Mouse (Mus musculus): Measurements from ENCODE around the gene 2010300C02Rik. TPM values are rescaled to one million over a fixed set of nuclear protein-coding genes. Genes with fewer than 3 reads are reported as not detected.

Gene 2010300C02Rik
- polyA plus RNA-seq, 1 experiment from 2014 or later = 0.75 TPM

DNA sequence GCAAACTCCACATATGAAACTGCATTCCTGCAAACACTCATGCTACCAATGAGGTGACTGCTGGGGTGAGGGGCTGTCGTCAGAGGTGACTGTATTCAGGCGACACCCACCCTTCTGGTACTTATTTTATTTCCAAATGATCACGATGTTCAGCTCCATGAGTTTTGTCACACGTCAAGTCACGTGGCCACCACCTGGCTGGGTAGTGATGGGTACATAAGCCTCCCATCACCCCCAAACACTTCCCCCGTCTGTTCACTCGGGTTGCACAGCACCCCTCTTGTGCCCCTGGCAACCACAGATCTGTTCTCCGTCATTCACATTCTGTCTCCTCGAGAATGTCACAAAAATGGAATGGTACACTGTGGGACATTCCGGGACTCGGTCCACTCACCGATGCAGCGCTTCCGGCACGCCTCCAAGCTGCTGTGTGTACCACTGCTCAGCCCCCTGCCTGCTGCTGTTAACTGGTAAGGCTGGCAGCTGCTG lies 32.9 kb downstream of the 2010300C02Rik start:
- H3K4me2 ChIP-seq (replicated peaks) = no peak overlapping the region
- H3K36me3 ChIP-seq = no peaks in the 10 kb centered on the region
- no peak overlapping the region for H3K27ac ChIP-seq (replicated peaks)
- no peak overlapping the region for H3K9ac ChIP-seq (replicated peaks)
- no peaks in the 10 kb centered on the region for H3K9me3 ChIP-seq
- H3K4me3 ChIP-seq = no peak overlapping the region
- H3K4me1 ChIP-seq = peaks cover 5% of the 10 kb centered on the region; the same call in 1 of the 2 replicates
- ATAC-seq (ENCODE audit: low FRiP score, low read depth) = no peak
- H3K27me3 ChIP-seq = no peaks in the 10 kb centered on the region
- WGBS = 86% methylated on average over 15 of the region's 15 CpGs

DNA sequence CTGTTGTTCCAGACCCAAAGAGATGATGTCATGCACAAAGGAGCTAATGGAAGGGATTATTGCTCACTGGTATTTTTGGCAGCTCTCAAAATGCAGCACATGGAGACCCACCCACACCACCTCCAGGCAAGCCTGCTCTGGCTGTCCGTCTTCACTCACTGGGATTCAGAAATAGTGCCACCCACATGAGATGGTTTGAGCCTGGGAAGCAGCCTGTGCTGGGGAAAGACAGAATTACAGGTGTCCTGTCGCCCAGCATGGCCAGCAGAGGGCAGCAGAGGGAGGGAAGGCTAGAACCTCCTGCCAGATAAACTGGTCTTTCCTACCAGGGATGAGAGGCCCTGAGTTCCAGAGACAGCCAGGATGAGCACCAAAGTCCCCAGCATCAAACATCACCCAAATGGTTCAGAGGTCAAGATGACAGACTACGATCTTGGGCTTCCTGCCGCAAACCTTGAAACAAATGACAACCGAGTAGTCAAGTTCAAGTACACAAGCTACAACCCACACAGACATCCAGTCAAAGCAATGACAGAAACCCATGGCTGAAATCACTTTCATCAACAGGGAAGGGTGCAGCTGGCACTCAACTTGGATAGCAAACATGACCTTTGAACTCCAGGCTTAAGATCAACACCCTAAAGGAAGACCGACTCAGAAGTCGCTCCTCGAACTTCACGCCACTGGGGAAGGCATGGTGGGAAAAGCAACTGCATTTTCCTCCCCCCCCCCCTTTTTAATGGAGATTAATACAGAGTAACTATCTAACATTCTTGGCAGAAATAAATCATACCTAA lies 41.4 kb downstream of the 2010300C02Rik start:
- H3K4me2 ChIP-seq (replicated peaks) = no peak overlapping the region
- H3K27ac ChIP-seq (replicated peaks) = no peak overlapping the region
- H3K27me3 ChIP-seq = no peaks in the 10 kb centered on the region
- H3K9ac ChIP-seq (replicated peaks) = no peak overlapping the region
- WGBS = 67% methylated on average over 9 of the region's 9 CpGs
- H3K4me1 ChIP-seq = no peaks in the 10 kb centered on the region
- no peak overlapping the region for H3K4me3 ChIP-seq
- H3K36me3 ChIP-seq = no peaks in the 10 kb centered on the region
- H3K9me3 ChIP-seq = no peaks in the 10 kb centered on the region
- ATAC-seq (ENCODE audit: low FRiP score, low read depth) = no peak

DNA sequence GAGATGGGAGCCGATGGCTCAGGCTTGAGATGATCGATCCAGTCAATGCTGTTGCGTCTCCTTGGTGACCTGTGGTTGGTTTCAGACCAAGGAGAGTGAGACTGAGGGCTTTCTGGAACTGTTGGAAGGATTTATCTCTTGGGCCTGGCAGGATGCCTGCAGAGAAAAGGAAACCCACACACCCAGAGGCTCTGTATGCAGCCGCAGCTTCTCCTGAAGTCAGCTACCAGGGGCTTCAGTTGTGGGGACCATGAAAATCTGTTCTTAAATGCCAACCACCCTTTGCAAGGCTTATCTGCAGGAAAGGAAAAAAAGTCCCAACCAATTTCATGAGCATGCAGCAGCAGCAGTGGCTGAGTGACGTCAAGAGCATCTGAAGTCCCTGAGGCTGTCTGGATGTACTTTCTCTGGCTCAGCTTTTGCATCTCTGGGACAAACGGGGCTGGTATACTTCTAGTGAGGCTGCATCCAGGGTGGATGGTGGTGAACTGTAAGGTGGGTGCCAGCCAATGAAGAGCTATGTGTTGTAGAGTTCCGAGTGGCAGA lies 42.8 kb downstream of the 2010300C02Rik start:
- H3K4me1 ChIP-seq = no peaks in the 10 kb centered on the region
- WGBS = 85% methylated on average over 7 of the region's 7 CpGs
- no peaks in the 10 kb centered on the region for H3K36me3 ChIP-seq
- H3K9ac ChIP-seq (replicated peaks) = no peak overlapping the region
- H3K4me2 ChIP-seq (replicated peaks) = no peak overlapping the region
- ATAC-seq (ENCODE audit: low FRiP score, low read depth) = no peak
- no peaks in the 10 kb centered on the region for H3K9me3 ChIP-seq
- no peaks in the 10 kb centered on the region for H3K27me3 ChIP-seq
- H3K27ac ChIP-seq (replicated peaks) = no peak overlapping the region
- no peak overlapping the region for H3K4me3 ChIP-seq

DNA sequence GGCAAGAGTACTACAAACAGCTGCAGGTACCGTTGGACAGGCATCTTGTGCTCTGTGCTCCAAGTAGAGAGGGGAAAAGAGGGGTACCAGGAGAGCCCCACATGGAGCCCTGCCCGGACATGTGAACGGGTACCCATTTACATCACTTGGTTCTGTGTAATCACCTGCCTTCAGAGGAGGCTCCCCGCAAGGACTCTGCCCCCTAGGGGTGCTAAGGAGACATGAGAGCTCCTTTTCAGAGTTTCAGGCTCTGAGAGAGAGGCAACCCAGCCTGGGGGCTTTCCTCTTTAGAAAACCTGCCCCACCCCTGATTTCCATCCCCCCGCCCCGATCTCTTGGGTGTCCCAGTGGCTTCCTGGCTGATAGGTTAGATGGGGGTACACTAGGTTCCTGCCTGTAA lies 44.4 kb downstream of the 2010300C02Rik start:
- no peaks in the 10 kb centered on the region for H3K36me3 ChIP-seq
- H3K4me3 ChIP-seq = no peak overlapping the region
- H3K4me2 ChIP-seq (replicated peaks) = no peak overlapping the region
- H3K27me3 ChIP-seq = no peaks in the 10 kb centered on the region
- H3K9ac ChIP-seq (replicated peaks) = no peak overlapping the region
- H3K27ac ChIP-seq (replicated peaks) = no peak overlapping the region
- H3K9me3 ChIP-seq = no peaks in the 10 kb centered on the region
- no peaks in the 10 kb centered on the region for H3K4me1 ChIP-seq
- 59% methylated on average over 6 of the region's 6 CpGs for WGBS
- ATAC-seq (ENCODE audit: low FRiP score, low read depth) = no peak

DNA sequence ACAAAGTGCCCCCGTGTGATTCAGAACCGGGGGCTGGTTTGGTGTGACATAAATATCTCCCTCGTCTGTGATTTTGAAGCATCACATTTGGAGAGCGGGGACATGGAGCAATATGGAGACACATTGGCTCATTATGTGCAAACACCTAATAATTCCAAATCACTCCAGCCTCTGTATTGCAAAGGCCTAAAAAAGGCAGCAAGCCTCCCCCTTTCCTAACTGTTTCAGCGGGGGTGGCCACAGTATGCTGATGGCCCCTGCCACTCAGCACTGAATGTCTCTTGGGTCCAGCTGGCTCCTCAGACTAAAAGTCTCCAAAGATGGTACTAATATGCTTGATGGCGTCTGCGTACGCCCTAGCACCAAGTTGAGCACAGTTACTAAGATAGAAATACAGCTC lies 45.6 kb downstream of the 2010300C02Rik start:
- WGBS = 92% methylated on average over 8 of the region's 8 CpGs
- no peak for ATAC-seq (ENCODE audit: low FRiP score, low read depth)
- Histone ChIP-seq H3K9me3 (no peaks in the 10 kb centered on the region), H3K4me3 (no peak overlapping the region), H3K36me3 (no peaks in the 10 kb centered on the region), H3K9ac (replicated peaks) (no peak overlapping the region), H3K4me2 (replicated peaks) (no peak overlapping the region), H3K27ac (replicated peaks) (no peak overlapping the region), H3K4me1 (no peaks in the 10 kb centered on the region), H3K27me3 (no peaks in the 10 kb centered on the region)

DNA sequence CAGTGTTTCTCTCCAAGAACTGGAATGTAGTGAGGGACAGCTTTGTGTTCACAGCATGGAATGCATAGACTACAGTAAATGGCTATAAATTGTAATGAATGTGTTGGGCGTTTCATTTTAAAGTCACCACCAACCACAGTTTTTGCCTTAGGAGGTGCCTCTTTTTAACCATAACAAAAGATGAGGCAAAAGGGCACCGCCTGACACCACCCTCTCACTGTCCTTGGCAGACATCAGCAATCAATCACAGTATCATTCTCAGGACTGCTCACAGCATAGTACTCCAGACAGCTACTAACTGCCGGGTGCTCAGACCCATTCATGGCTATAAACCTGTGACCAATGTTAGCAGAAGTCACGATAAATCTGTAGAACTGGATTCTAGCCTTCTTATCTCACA lies 48.6 kb downstream of the 2010300C02Rik start:
- Histone ChIP-seq H3K27ac (replicated peaks) (no peak overlapping the region), H3K9ac (replicated peaks) (no peak overlapping the region), H3K4me1 (no peaks in the 10 kb centered on the region), H3K9me3 (no peaks in the 10 kb centered on the region), H3K4me2 (replicated peaks) (no peak overlapping the region), H3K36me3 (no peaks in the 10 kb centered on the region), H3K4me3 (no peak overlapping the region), H3K27me3 (no peaks in the 10 kb centered on the region)
- WGBS = 74% methylated on average over 4 of the region's 4 CpGs
- no peak for ATAC-seq (ENCODE audit: low FRiP score, low read depth)

DNA sequence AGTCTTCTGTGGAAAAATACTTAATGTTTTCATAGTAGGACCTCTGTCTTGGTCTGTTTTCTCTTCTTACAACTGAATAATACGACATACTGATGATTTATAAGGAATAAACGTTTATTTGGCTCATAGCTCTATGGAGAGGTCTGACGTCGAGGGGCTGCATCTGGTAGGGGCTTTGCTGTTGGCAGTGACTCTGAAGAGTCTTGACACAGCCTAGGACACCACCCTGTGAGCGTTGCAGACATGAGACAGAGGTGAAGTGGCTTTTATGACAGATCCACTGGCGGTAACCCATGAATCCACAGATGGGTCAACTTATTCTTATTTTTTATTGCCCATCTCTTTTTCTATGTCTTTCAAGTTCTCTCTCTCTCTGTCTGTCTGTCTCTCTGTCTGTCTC lies 52.5 kb downstream of the 2010300C02Rik start:
- no peak for ATAC-seq (ENCODE audit: low FRiP score, low read depth)
- H3K4me1 ChIP-seq = no peaks in the 10 kb centered on the region
- no peaks in the 10 kb centered on the region for H3K9me3 ChIP-seq
- H3K27ac ChIP-seq (replicated peaks) = no peak overlapping the region
- WGBS = 91% methylated on average over 6 of the region's 6 CpGs
- H3K4me3 ChIP-seq = no peak overlapping the region
- H3K4me2 ChIP-seq (replicated peaks) = no peak overlapping the region
- H3K9ac ChIP-seq (replicated peaks) = no peak overlapping the region
- H3K27me3 ChIP-seq = no peaks in the 10 kb centered on the region
- H3K36me3 ChIP-seq = no peaks in the 10 kb centered on the region

DNA sequence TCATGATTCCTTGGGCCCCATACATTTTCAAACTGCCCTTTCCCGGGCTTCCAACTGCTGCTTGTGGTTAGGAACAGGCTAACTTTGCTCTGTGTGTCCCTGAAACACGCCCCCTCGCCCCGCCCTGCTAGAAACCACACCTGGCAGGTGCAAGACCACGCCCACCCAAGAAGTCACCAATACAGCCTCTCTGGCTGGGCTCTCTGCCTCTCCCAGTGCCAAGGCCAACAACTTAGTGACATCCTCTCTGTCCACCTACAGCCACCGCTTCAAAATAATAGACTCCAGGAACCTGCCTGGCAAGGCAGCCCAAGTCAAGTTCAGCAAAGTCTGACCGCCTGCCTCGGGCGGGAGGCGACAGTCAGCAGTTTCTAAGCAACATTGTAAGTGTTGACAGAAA lies 53.3 kb downstream of the 2010300C02Rik start:
- H3K36me3 ChIP-seq = no peaks in the 10 kb centered on the region
- no peak overlapping the region for H3K9ac ChIP-seq (replicated peaks)
- 57% methylated on average over 10 of the region's 10 CpGs for WGBS
- H3K4me1 ChIP-seq = no peaks in the 10 kb centered on the region
- no peak for ATAC-seq (ENCODE audit: low FRiP score, low read depth)
- H3K4me3 ChIP-seq = no peak overlapping the region
- no peak overlapping the region for H3K4me2 ChIP-seq (replicated peaks)
- H3K27ac ChIP-seq (replicated peaks) = no peak overlapping the region
- H3K27me3 ChIP-seq = no peaks in the 10 kb centered on the region
- no peaks in the 10 kb centered on the region for H3K9me3 ChIP-seq

DNA sequence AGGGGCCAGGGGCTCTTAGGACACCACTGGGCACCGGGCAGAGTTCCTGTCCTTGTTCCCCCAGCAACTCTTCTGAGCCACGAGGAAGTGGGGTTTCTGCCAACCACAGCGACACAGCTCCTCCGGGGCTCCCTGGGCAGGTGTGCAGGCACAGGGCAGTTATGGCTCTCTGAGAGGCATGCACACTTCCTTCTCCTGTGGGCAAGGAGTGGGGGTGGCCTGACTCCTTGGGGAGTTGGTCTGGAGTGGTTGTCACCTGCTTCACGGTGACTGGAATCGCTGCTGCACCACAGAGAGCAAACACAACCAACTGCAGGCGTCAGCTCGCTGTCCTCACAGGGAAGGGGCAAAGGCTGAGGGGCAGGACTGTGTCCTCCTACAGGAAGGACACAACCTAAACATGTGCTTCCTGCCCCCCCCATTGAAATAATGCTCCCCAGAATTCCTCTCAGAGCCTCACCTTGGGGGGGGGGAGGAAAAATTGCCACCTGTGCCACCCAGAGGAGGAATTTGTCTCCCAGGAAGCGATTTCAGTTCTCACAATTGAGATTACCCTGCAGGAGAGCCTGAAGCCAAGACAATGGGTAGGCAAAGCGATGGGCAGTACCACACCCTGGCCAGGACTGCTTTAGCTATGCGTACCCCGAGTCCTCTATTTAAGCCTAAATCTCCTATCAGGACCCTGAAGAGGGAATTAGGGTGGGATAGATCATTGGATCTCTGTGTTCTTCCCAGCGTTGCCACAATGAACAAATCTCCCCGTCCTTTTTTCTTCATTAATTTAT lies 54.2 kb downstream of the 2010300C02Rik start:
- no peak overlapping the region for H3K27ac ChIP-seq (replicated peaks)
- no peaks in the 10 kb centered on the region for H3K27me3 ChIP-seq
- no peaks in the 10 kb centered on the region for H3K9me3 ChIP-seq
- ATAC-seq (ENCODE audit: low FRiP score, low read depth) = no peak
- H3K4me3 ChIP-seq = no peak overlapping the region
- H3K4me2 ChIP-seq (replicated peaks) = no peak overlapping the region
- H3K4me1 ChIP-seq = no peaks in the 10 kb centered on the region
- 52% methylated on average over 14 of the region's 14 CpGs for WGBS
- no peaks in the 10 kb centered on the region for H3K36me3 ChIP-seq
- no peak overlapping the region for H3K9ac ChIP-seq (replicated peaks)

DNA sequence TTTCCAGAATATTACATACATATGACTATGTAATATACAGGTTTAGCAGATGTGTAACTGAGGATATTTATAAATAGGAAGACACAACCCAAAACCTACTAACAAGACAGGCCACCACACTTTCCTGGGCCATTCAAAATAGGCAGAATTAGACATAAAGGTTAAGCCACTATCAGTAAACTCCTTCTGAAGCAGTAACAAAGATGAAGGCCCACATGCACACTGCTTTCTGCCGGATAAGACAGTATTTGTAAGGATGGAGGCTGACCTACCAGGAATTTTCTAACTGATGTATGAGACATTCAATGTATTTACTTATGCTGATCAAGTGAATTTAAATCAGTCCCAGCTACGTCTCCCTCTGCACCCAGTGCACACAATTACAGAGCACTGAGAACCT lies 55.4 kb downstream of the 2010300C02Rik start:
- no peak overlapping the region for H3K4me2 ChIP-seq (replicated peaks)
- no peaks in the 10 kb centered on the region for H3K27me3 ChIP-seq
- no peaks in the 10 kb centered on the region for H3K36me3 ChIP-seq
- no peak overlapping the region for H3K27ac ChIP-seq (replicated peaks)
- WGBS = 58% methylated on average over 2 of the region's 2 CpGs
- H3K9ac ChIP-seq (replicated peaks) = no peak overlapping the region
- no peaks in the 10 kb centered on the region for H3K9me3 ChIP-seq
- no peaks in the 10 kb centered on the region for H3K4me1 ChIP-seq
- ATAC-seq (ENCODE audit: low FRiP score, low read depth) = no peak
- no peak overlapping the region for H3K4me3 ChIP-seq

DNA sequence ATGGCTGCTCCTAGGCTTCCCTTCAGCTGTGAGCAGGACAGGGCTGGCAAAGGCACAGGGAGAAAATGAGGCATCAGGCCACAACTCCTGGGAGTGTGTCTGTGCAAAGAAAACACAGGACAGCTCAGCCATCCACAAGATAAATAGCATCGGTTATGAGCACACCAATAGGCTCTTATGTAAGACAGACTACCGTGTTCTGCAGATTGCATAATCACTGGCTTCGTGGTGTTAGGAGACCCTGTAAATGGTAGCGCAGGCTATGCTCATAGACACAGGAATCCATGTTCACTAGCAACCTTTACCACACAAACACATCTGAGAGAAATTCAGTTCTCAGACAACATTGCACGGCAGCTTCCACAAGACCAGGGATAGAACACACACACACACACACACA lies 56.3 kb downstream of the 2010300C02Rik start:
- WGBS = 88% methylated on average over 5 of the region's 5 CpGs
- ATAC-seq (ENCODE audit: low FRiP score, low read depth) = no peak
- no peak overlapping the region for H3K4me3 ChIP-seq
- no peaks in the 10 kb centered on the region for H3K4me1 ChIP-seq
- H3K9me3 ChIP-seq = no peaks in the 10 kb centered on the region
- H3K27me3 ChIP-seq = no peaks in the 10 kb centered on the region
- no peak overlapping the region for H3K9ac ChIP-seq (replicated peaks)
- no peaks in the 10 kb centered on the region for H3K36me3 ChIP-seq
- no peak overlapping the region for H3K4me2 ChIP-seq (replicated peaks)
- H3K27ac ChIP-seq (replicated peaks) = no peak overlapping the region

DNA sequence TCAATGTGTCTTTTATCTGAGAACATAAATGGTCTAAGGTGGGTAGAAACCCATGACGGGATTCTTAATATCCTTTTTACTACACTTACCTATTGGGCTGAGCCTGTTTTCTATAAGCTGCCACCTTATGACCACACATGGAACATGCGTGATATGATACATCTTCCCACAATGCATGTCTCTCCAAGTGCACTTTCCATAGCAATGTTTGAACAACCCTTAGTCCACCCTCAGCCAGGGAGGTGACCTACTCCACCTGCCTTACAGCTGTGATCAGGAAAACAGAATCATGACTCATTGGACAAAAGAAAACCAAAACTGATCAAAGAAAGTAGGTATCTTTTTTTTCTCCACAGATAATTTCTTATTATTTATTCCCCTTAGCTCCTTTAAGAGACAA lies 63.9 kb downstream of the 2010300C02Rik start:
- Histone ChIP-seq H3K36me3 (no peaks in the 10 kb centered on the region), H3K4me2 (replicated peaks) (no peak overlapping the region), H3K27ac (replicated peaks) (no peak overlapping the region), H3K4me1 (no peaks in the 10 kb centered on the region), H3K4me3 (no peak overlapping the region), H3K9ac (replicated peaks) (no peak overlapping the region), H3K9me3 (peaks cover 3% of the 10 kb centered on the region; the same call in 1 of the 2 replicates), H3K27me3 (no peaks in the 10 kb centered on the region)
- 91% methylated on average over 2 of the region's 2 CpGs for WGBS
- ATAC-seq (ENCODE audit: low FRiP score, low read depth) = no peak

All from midbrain, embryonic 12.5 days (tissue).